Mouse (Mus musculus): Measurements from ENCODE around the gene Ptrh1. TPM values are rescaled to one million over a fixed set of nuclear protein-coding genes. Genes with fewer than 3 reads are reported as not detected.

Ptrh1 gene
- 7.9 and 8.9 TPM in 2 replicates for polyA plus RNA-seq (2012; rRNA removed)

- peak; percentile 93 to 97 for DNase-seq (ENCODE audit: extremely low spot score in 1 of 2, low spot score in 1 of 2)
These were observed at the start of gene Ptrh1, which contains the start of gene Ttc16 for GRCm38 (mm10) chr2:32775359-32776074. Ptrh1 (plus strand) TSS chr2:32775786. Ttc16 (minus strand) TSS chr2:32775633.

GRCm38 (mm10) chr2:32727435-32727834 lies 48.2 kb upstream of the Ptrh1 start:
- DNase-seq (ENCODE audit: extremely low spot score in 1 of 2, low spot score in 1 of 2) = peak; percentile 82 to 87

DNA sequence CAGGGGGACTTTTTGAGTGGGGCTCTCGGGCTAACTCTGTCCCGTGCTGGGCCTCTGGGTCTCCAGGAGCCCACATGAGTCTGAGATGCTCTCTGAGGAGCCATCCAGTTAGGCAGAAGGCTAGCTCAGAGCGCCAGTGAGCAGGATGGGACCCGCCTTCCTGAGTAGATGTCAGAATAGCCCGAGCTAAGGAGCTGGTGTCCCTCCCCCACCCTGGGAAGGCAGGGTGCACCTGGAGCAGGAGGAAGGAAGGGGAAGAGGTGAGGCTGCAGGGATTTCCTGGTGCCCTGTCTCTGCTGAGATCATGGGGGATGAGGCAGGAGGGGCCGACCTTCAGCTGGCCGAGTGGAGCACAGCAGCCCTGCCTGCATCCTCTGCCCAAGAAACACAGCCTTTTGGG lies 47.1 kb upstream of the Ptrh1 start:
- DNase-seq (ENCODE audit: extremely low spot score in 1 of 2, low spot score in 1 of 2) = no peak

- no peak for DNase-seq (ENCODE audit: extremely low spot score in 1 of 2, low spot score in 1 of 2)
These were observed 46.0 kb upstream of the Ptrh1 start for GRCm38 (mm10) chr2:32729547-32729946.

DNA sequence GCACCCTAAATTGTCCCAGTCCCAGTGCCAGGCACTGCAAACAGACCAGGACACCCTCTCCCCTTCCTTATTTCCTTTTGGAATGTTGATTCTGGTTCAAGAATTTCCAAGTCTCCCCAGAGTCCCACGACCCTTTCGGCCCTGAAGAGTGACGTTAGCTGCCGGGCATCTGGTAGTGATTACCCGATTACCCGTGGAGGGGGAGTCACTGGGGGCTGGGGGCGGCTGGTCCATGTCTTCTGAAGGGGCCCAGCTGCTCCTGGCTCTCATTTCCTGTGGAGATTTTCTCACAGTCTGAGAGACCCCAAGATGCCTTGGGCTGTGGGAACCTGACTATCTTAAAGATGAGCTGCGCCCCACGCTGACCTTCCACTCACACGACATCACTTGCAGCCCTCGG lies 44.7 kb upstream of the Ptrh1 start:
- DNase-seq (ENCODE audit: extremely low spot score in 1 of 2, low spot score in 1 of 2) = no peak

- DNase-seq (ENCODE audit: extremely low spot score in 1 of 2, low spot score in 1 of 2) = no peak
These were observed 43.7 kb upstream of the Ptrh1 start for GRCm38 (mm10) chr2:32731911-32732310.

GRCm38 (mm10) chr2:32732695-32733094 lies 42.9 kb upstream of the Ptrh1 start:
- no peak for DNase-seq (ENCODE audit: extremely low spot score in 1 of 2, low spot score in 1 of 2)

DNA sequence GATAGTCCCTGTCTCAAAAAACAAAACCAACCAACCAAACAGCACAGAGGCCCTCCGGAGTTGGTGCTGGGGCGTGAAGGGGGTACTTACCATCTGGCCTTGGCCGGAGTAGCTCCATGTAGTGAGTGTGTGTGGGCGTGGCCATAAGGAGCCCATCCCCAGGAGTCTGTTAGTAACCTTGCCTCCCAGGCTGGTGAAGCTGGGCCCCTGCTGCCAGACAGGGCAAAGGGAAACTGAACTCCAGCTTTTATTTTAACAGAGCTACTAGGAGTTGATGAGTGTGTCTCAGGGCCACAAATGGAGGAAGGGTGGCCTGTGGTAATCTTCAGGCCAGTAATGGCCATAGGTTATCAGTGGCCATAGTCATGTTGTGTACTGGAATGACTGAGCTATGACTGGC lies 41.1 kb upstream of the Ptrh1 start:
- no peak for DNase-seq (ENCODE audit: extremely low spot score in 1 of 2, low spot score in 1 of 2)

GRCm38 (mm10) chr2:32734933-32735332 lies 40.7 kb upstream of the Ptrh1 start:
- no peak for DNase-seq (ENCODE audit: extremely low spot score in 1 of 2, low spot score in 1 of 2)

- DNase-seq (ENCODE audit: extremely low spot score in 1 of 2, low spot score in 1 of 2) = no peak
These were observed 39.2 kb upstream of the Ptrh1 start for GRCm38 (mm10) chr2:32736306-32736829.

DNA sequence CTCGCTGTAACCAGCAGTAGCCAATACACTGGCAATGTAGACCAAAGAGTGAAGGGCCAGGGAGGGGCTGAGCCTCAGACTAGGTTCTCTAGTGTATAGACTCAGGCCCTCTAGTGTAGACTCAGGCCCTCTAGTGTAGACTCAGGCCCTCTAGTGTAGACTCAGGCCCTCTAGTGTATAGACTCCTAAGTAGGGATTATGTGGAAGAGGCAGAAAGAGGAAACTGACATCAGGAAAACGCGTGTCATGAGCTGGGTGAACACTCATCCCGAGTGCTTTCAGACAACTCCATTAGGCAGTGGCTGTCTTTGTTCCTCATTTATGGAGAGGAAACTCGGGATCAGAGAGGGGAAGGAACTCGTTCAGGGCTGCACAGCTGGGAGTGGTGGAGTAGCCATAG lies 38.6 kb upstream of the Ptrh1 start:
- no peak for DNase-seq (ENCODE audit: extremely low spot score in 1 of 2, low spot score in 1 of 2)

DNA sequence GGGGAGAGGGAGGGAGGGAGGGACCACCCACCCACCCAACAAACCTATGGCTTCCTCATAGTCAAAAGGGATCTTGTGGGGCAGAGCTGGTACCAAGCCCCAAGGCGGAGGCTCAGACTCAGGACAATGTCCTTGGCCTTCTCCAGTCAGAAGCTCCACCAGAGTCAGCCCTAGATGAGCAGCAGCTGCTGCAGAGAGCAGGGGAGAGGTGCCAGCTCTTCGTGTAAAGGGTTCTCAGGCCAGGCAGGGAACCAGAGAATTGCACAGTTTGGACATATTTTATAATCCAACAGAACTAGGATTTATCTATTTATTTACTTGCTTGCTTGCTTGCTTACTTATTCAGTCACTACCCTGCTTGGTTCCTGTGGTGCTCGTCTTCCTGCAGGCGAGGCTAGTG lies 36.3 kb upstream of the Ptrh1 start:
- DNase-seq (ENCODE audit: extremely low spot score in 1 of 2, low spot score in 1 of 2) = no peak

GRCm38 (mm10) chr2:32740916-32741272 lies 34.7 kb upstream of the Ptrh1 start, which contains the start of gene 6330409D20Rik:
6330409D20Rik (minus strand) TSS chr2:32741016.
- no peak for DNase-seq (ENCODE audit: extremely low spot score in 1 of 2, low spot score in 1 of 2)

GRCm38 (mm10) chr2:32741273-32742172 lies 34.1 kb upstream of the Ptrh1 start:
- peak in 1 of 2 experiments; percentile 62 for DNase-seq (ENCODE audit: extremely low spot score in 1 of 2, low spot score in 1 of 2)

GRCm38 (mm10) chr2:32742173-32742531 lies 33.4 kb upstream of the Ptrh1 start:
- peak; percentile 79 to 89 for DNase-seq (ENCODE audit: extremely low spot score in 1 of 2, low spot score in 1 of 2)

DNA sequence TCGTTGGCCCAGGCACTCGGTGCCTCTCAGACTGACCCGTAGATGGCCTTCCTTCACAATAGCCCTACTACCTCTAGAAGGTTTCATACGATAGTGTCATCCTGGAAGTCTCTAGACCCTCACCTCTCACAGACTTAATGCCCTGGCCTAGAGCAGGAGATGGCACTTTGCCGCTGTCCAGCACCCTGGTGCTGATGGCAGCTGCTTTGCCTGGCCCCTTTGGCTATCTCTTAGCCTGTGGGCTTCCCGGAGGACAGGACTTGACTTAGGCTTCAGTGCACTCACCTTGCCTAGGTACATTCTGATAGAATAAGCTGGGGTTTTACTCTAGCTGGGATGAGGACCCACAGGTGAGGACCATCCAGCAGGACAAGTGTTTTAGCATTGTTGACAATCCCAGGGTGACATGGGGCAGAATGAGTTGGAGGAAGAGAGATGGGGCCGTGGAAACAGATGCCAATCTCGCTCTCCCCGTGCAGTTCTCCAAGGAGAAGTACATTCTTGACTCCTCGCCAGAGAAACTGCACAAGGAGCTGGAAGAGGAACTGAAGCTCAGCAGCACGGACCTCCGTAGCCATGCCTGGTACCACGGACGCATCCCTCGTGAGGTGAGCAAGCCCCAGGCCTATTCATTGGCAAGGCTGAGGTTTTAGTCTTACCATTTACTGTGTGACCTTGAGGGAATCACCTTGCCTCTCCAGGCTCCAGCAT lies 31.2 kb upstream of the Ptrh1 start:
- no peak for DNase-seq (ENCODE audit: extremely low spot score in 1 of 2, low spot score in 1 of 2)

DNA sequence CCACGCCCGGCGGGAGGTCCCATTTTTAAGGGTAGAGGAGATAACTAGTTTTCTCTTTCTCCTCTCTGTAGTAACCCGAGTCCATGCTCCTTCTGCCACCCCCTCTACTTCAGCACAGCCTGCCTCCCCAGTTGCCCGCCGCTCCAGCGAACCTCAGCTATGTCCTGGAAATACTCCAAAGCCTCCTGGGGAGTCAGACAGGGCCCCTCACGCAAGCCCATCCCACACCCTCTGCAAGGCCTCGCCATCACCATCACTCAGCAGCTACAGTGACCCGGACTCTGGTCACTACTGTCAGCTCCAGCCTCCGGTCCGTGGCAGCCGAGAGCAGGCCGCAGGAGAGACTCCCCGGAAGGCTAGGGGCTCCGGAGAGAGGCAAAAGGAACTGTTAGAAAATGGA lies 26.5 kb upstream of the Ptrh1 start:
- no peak for DNase-seq (ENCODE audit: extremely low spot score in 1 of 2, low spot score in 1 of 2)

GRCm38 (mm10) chr2:32750199-32750598 lies 25.4 kb upstream of the Ptrh1 start:
- DNase-seq (ENCODE audit: extremely low spot score in 1 of 2, low spot score in 1 of 2) = no peak

GRCm38 (mm10) chr2:32750887-32751664 lies 24.5 kb upstream of the Ptrh1 start:
- no peak for DNase-seq (ENCODE audit: extremely low spot score in 1 of 2, low spot score in 1 of 2)

GRCm38 (mm10) chr2:32751665-32752033 lies 23.9 kb upstream of the Ptrh1 start:
- no peak for DNase-seq (ENCODE audit: extremely low spot score in 1 of 2, low spot score in 1 of 2)
